Mouse (Mus musculus): ENCODE measurements at regions not wholly inside any gene's neighbourhood (a gene's known extent, or its start where the extent isn't known, plus 50 kb on each side); places are given as distances from the start of the nearest gene placed in this dataset.

- TF ChIP-seq CTCF (IDR thresholded peaks at IDR 0.05; ENCODE audit: borderline replicate concordance, insufficient read depth, low read depth, low read length) (no peak), POLR2A (IDR thresholded peaks at IDR 0.05; ENCODE audit: borderline replicate concordance, insufficient read depth, low read length) (no peak)
Measured at GRCm38 (mm10) chr13:30074069-30074468, 62.2 kb upstream of the Mboat1 start.
